Mouse (Mus musculus) activated CD4-positive, CD25-positive, alpha-beta regulatory T cell (primary cell): ENCODE measurements around the gene Srp14. TPM values are rescaled to one million over a fixed set of nuclear protein-coding genes. Genes with fewer than 3 reads are reported as not detected.

Source experiments
- polyA plus RNA-seq, 2 experiments: library from polyadenylated mRNA; unstranded; fragments of 100-300 nt; shearing (Covaris generic); gene quantifications; one replicate each; pipeline ENCODE4 v1.2.1; 2017

Srp14 gene
- 100 to 1,000 TPM; 306 to 343 TPM for polyA plus RNA-seq

GRCm38 (mm10) chr2:118479550-118479909 is at the start of gene Srp14:
Srp14 (minus strand) TSS chr2:118479711.

Other genes starting within 250 kb of the Srp14 start
- under 1 TPM in 1 of 2 experiments, not detected in 1; 0.21 TPM for gene Fsip1, start 222.7 kb downstream of the Srp14 start, polyA plus RNA-seq
- under 1 TPM in 1 of 2 experiments, not detected in 1; 0.52 TPM for gene Gpr176, start 106.3 kb downstream of the Srp14 start, polyA plus RNA-seq
- gene Eif2ak4, start 91.1 kb downstream of the Srp14 start, polyA plus RNA-seq: 1 to 10 TPM; 4.2 to 5.2 TPM
- gene Bmf, start 70.0 kb upstream of the Srp14 start, polyA plus RNA-seq: 1 to 10 TPM in 1 of 2 experiments, under 1 TPM in 1; 0.88 to 1.4 TPM
- 10 to 100 TPM; 12.7 to 14.1 TPM for gene Bub1b, start 118.5 kb upstream of the Srp14 start, polyA plus RNA-seq
- gene Pak6, start 183.6 kb upstream of the Srp14 start, polyA plus RNA-seq: under 1 TPM in 1 of 2 experiments, not detected in 1; 0.82 TPM
- gene Ankrd63, start 224.3 kb upstream of the Srp14 start, polyA plus RNA-seq: not detected
- gene Plcb2, start 248.7 kb upstream of the Srp14 start, polyA plus RNA-seq: 10 to 100 TPM; 22.4 to 29.1 TPM